Mouse (Mus musculus): ENCODE data around the gene Lrrfip1. TPM values are rescaled to one million over a fixed set of nuclear protein-coding genes. Genes with fewer than 3 reads are reported as not detected.

Gene Lrrfip1
- polyA plus RNA-seq (2012; fragmentation: generic; extraction: Trizol) = 83.3 TPM

DNA sequence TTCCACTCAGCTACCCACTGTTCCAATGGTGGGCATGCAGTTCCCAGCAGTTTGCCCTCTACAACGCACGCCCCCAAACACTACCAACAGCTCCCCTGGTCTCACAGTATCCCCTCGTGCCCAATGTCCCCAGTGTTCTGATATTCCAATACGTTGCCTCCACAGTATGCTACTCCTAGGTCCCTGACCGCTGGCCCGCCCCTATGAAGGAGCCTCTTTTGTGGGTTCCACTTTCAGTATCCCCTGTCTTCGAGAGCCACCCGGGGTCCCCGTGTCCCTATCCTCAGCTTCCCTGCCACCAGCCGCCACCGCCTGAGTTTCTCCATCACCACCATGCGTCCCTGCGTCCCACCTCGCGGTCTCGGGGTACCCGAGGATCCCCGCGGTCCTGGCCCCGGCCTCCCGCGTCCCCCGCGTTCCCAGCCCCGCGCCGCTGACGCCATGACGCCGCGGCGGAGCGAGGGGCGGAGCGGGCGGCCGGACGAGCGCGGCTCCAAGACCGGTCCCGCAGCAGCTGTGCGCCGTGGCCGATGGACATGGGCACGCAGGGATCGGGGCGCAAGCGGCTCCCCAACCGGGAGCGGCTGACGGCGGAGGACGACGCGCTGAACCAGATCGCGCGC, at the start of gene Lrrfip1:
Gene Lrrfip1 (plus strand): TSS at position 470 of the 623 bp plus-strand sequence.
- Histone ChIP-seq H3K4me3 (peak within 1 kb of the TSS; percentile 84), H3K27me3 (ENCODE audit: control insufficient read depth, insufficient read depth, insufficient read length) (no peaks in the 10 kb centered on the region), H3K36me3 (ENCODE audit: control insufficient read depth, insufficient read depth) (no peaks in the 10 kb centered on the region), H3K79me2 (ENCODE audit: control insufficient read depth, insufficient read depth) (peaks cover 45% of the 10 kb centered on the region), H3K4me2 (ENCODE audit: low read depth) (peak within 1 kb of the TSS; percentile 95), H3ac (ENCODE audit: control insufficient read depth, insufficient read length) (peak within 1 kb of the TSS; percentile 79)
- TF ChIP-seq MAX (IDR thresholded peaks at IDR 0.05; ENCODE audit: low read depth) (no peak), MYOG (IDR thresholded peaks at IDR 0.05; ENCODE audit: control insufficient read depth in 1 of 3, insufficient read depth in 1 of 3, insufficient read length in 2 of 3, low read depth in 2 of 3) (peak in 2 of 3 experiments; percentile 86 to 96), TCF12 (IDR thresholded peaks at IDR 0.05; ENCODE audit: insufficient read depth, poor library complexity, severe bottlenecking) (no peak), REST (IDR thresholded peaks at IDR 0.05; ENCODE audit: insufficient read depth, insufficient read length) (no peak), POLR2AphosphoS2 (IDR thresholded peaks at IDR 0.05; ENCODE audit: insufficient read length, low read depth) (peak; percentile 93), TCF3 (IDR thresholded peaks at IDR 0.05; ENCODE audit: insufficient read length, low read depth) (no peak), MYOD1 (IDR thresholded peaks at IDR 0.05; ENCODE audit: control insufficient read depth in 1 of 3, insufficient read length in 2 of 3, low read depth in 2 of 3) (peak in 2 of 3 experiments; percentile 89 to 90), SRF (IDR thresholded peaks at IDR 0.05; ENCODE audit: control insufficient read depth, insufficient read length, low read depth) (peak; percentile 36), USF1 (IDR thresholded peaks at IDR 0.05; ENCODE audit: low read depth) (no peak), POLR2A (IDR thresholded peaks at IDR 0.05; ENCODE audit: insufficient read length, low read depth) (peak; percentile 96), CEBPB (IDR thresholded peaks at IDR 0.05; ENCODE audit: insufficient read depth, poor library complexity, severe bottlenecking) (no peak), E2F4 (IDR thresholded peaks at IDR 0.05; ENCODE audit: insufficient read depth) (no peak)

DNA sequence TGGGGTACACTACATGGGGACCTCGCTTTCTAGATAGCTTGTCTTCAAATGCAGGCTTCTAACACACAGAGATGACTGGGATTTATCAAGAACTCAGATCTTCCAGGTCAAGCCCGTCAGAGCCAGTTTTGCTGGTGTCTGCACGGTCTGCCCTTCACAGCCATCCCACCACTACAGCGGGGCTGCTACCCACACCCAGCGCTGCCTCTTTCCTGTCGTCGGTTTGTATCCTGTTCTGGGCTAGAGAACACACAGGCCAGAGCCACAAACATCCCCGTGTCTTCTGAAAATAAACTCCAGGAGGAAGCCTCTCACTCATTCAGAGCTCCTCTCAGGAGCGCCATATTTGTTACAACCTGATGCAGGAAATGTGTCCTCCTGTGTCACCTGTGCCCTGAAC, 49.2 kb upstream of the Lrrfip1 start:
- Histone ChIP-seq H3ac (ENCODE audit: control insufficient read depth, insufficient read length) (no peak overlapping the region), H3K27me3 (ENCODE audit: control insufficient read depth, insufficient read depth, insufficient read length) (peaks cover 5% of the 10 kb centered on the region), H3K4me2 (ENCODE audit: low read depth) (no peak overlapping the region), H3K36me3 (ENCODE audit: control insufficient read depth, insufficient read depth) (no peaks in the 10 kb centered on the region), H3K79me2 (ENCODE audit: control insufficient read depth, insufficient read depth) (no peaks in the 10 kb centered on the region), H3K4me3 (no peak overlapping the region)
- no peak for TF ChIP-seq CEBPB (IDR thresholded peaks at IDR 0.05; ENCODE audit: insufficient read depth, poor library complexity, severe bottlenecking)
- no peak for TF ChIP-seq MAX (IDR thresholded peaks at IDR 0.05; ENCODE audit: low read depth)
- TF ChIP-seq POLR2AphosphoS2 (IDR thresholded peaks at IDR 0.05; ENCODE audit: insufficient read length, low read depth) = no peak
- TF ChIP-seq TCF3 (IDR thresholded peaks at IDR 0.05; ENCODE audit: insufficient read length, low read depth) = no peak
- TF ChIP-seq POLR2A (IDR thresholded peaks at IDR 0.05; ENCODE audit: insufficient read length, low read depth) = no peak
- TF ChIP-seq MYOG (IDR thresholded peaks at IDR 0.05; ENCODE audit: control insufficient read depth in 1 of 3, insufficient read depth in 1 of 3, insufficient read length in 2 of 3, low read depth in 2 of 3) = no peak
- no peak for TF ChIP-seq USF1 (IDR thresholded peaks at IDR 0.05; ENCODE audit: low read depth)
- TF ChIP-seq REST (IDR thresholded peaks at IDR 0.05; ENCODE audit: insufficient read depth, insufficient read length) = no peak
- no peak for TF ChIP-seq E2F4 (IDR thresholded peaks at IDR 0.05; ENCODE audit: insufficient read depth)
- no peak for TF ChIP-seq SRF (IDR thresholded peaks at IDR 0.05; ENCODE audit: control insufficient read depth, insufficient read length, low read depth)
- no peak for TF ChIP-seq TCF12 (IDR thresholded peaks at IDR 0.05; ENCODE audit: insufficient read depth, poor library complexity, severe bottlenecking)
- TF ChIP-seq MYOD1 (IDR thresholded peaks at IDR 0.05; ENCODE audit: control insufficient read depth in 1 of 3, insufficient read length in 2 of 3, low read depth in 2 of 3) = no peak

GRCm38 (mm10) chr1:90951670-90952069, 46.9 kb upstream of the Lrrfip1 start:
- Histone ChIP-seq H3K4me3 (no peak overlapping the region), H3K27me3 (ENCODE audit: control insufficient read depth, insufficient read depth, insufficient read length) (peaks cover 5% of the 10 kb centered on the region), H3K4me2 (ENCODE audit: low read depth) (no peak overlapping the region), H3K36me3 (ENCODE audit: control insufficient read depth, insufficient read depth) (no peaks in the 10 kb centered on the region), H3ac (ENCODE audit: control insufficient read depth, insufficient read length) (no peak overlapping the region), H3K79me2 (ENCODE audit: control insufficient read depth, insufficient read depth) (no peaks in the 10 kb centered on the region)
- TF ChIP-seq CEBPB (IDR thresholded peaks at IDR 0.05; ENCODE audit: insufficient read depth, poor library complexity, severe bottlenecking) (no peak), POLR2AphosphoS2 (IDR thresholded peaks at IDR 0.05; ENCODE audit: insufficient read length, low read depth) (no peak), POLR2A (IDR thresholded peaks at IDR 0.05; ENCODE audit: insufficient read length, low read depth) (no peak), TCF3 (IDR thresholded peaks at IDR 0.05; ENCODE audit: insufficient read length, low read depth) (no peak), MYOG (IDR thresholded peaks at IDR 0.05; ENCODE audit: control insufficient read depth in 1 of 3, insufficient read depth in 1 of 3, insufficient read length in 2 of 3, low read depth in 2 of 3) (no peak), MYOD1 (IDR thresholded peaks at IDR 0.05; ENCODE audit: control insufficient read depth in 1 of 3, insufficient read length in 2 of 3, low read depth in 2 of 3) (no peak), TCF12 (IDR thresholded peaks at IDR 0.05; ENCODE audit: insufficient read depth, poor library complexity, severe bottlenecking) (no peak), MAX (IDR thresholded peaks at IDR 0.05; ENCODE audit: low read depth) (no peak), USF1 (IDR thresholded peaks at IDR 0.05; ENCODE audit: low read depth) (no peak), SRF (IDR thresholded peaks at IDR 0.05; ENCODE audit: control insufficient read depth, insufficient read length, low read depth) (no peak), REST (IDR thresholded peaks at IDR 0.05; ENCODE audit: insufficient read depth, insufficient read length) (no peak), E2F4 (IDR thresholded peaks at IDR 0.05; ENCODE audit: insufficient read depth) (no peak)

DNA sequence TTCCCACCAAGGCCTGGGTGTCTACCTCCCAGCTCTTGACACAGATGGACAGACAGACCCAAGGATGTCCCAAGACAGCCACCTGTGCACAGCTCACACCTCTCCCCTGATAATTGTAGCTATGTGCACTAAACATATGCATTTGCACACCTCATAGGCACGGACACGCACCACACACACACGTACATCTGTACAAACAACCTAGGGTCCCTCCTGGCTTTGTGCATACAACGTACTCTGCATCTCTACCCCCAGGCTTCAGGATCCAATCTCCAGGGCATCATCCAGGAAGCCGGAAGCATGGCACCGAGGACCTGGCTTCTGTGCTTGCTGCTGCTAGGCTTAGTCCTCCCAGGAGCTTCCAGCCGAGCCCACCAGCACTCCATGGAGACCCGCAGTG, 45.7 kb upstream of the Lrrfip1 start, which contains the start of gene Prlh:
Gene Prlh (plus strand): TSS at position 301 of the 400 bp plus-strand sequence.
- no peak within 1 kb of the TSS for H3ac ChIP-seq (ENCODE audit: control insufficient read depth, insufficient read length)
- H3K27me3 ChIP-seq (ENCODE audit: control insufficient read depth, insufficient read depth, insufficient read length) = peaks cover 5% of the 10 kb centered on the region
- H3K36me3 ChIP-seq (ENCODE audit: control insufficient read depth, insufficient read depth) = no peaks in the 10 kb centered on the region
- TF ChIP-seq POLR2A (IDR thresholded peaks at IDR 0.05; ENCODE audit: insufficient read length, low read depth) = no peak
- no peak for TF ChIP-seq E2F4 (IDR thresholded peaks at IDR 0.05; ENCODE audit: insufficient read depth)
- TF ChIP-seq MAX (IDR thresholded peaks at IDR 0.05; ENCODE audit: low read depth) = no peak
- no peaks in the 10 kb centered on the region for H3K79me2 ChIP-seq (ENCODE audit: control insufficient read depth, insufficient read depth)
- no peak within 1 kb of the TSS for H3K4me3 ChIP-seq
- H3K4me2 ChIP-seq (ENCODE audit: low read depth) = no peak within 1 kb of the TSS
